Mouse (Mus musculus): ENCODE results near the gene Cenps. TPM values are rescaled to one million over a fixed set of nuclear protein-coding genes. Genes with fewer than 3 reads are reported as not detected.
A peak's percentile ranks its signal among the peaks of the same experiment; 100 is the strongest.

The Cenps gene
- polyA plus RNA-seq, 1 experiment from 2014 or later, result 35.1 TPM

DNA sequence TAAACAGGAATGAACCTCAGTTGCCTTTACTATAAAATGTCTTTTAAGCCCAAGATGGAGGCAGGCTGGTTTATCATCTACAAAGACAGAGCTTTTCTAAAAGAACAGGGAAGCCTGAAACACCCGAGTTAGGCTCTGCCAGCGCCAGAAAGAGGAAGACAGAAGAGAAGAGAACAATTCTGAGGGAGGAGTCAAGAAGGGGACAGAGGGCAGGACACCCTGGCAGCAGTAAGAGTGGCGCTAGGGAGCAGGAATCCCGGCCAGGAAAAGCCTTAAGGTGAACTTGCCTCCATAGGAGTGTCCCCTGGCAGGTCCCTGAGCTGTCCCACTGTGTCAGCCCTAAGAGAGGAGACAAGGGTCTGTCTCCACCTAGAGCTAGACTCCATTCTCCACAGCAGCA, 6.2 kb upstream of the Cenps start:
- Histone ChIP-seq H3K9me3 (ENCODE audit: control insufficient read depth, low read depth, low read length) (no peaks in the 10 kb centered on the region), H3K27ac (ENCODE audit: low read length) (no peak overlapping the region), H3K27me3 (ENCODE audit: control insufficient read depth, insufficient read depth, low read length) (no peaks in the 10 kb centered on the region), H3K36me3 (ENCODE audit: control insufficient read depth, insufficient read depth, low read length) (no peaks in the 10 kb centered on the region), H3K4me3 (ENCODE audit: low read depth, low read length) (no peak overlapping the region), H3K9ac (replicated peaks; ENCODE audit: low read depth, low read length) (no peak overlapping the region), H3K4me2 (replicated peaks; ENCODE audit: low read depth, low read length) (no peak overlapping the region), H3K4me1 (ENCODE audit: control insufficient read depth, insufficient read depth, low read length) (peaks cover 5% of the 10 kb centered on the region; the same call in 1 of the 2 replicates)
- WGBS, result 31% methylated on average over 4 of the region's 4 CpGs
- no peak for ATAC-seq (ENCODE audit: insufficient number of reproducible peaks, insufficient read depth, low FRiP score, low read depth)

DNA sequence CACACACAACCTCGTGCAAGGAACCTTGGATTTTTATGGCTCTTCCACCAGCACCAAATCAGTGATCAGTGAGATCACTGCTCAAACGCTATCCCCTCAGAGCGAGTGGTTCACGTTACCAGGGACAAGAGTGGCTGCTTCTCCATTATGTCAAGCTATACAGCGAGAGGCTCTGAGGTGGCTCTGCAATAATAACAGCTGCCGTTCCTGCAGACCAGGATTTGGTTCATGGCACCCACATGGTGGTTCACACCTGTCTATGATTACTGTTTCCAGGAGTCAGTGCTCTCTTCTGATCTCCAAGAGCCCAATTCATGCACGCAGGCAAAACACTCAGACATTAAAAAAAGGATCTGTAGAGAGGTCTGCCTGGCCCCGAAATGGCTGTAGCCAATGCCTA, 1.1 kb upstream of the Cenps start:
- Histone ChIP-seq H3K27ac (ENCODE audit: low read length) (no peak overlapping the region), H3K4me1 (ENCODE audit: control insufficient read depth, insufficient read depth, low read length) (0 out of 2 replicates have a peak, but pooled peaks cover 3% of the 10 kb centered on the region), H3K36me3 (ENCODE audit: control insufficient read depth, insufficient read depth, low read length) (no peaks in the 10 kb centered on the region), H3K4me3 (ENCODE audit: low read depth, low read length) (no peak overlapping the region), H3K4me2 (replicated peaks; ENCODE audit: low read depth, low read length) (no peak overlapping the region), H3K9ac (replicated peaks; ENCODE audit: low read depth, low read length) (no peak overlapping the region), H3K9me3 (ENCODE audit: control insufficient read depth, low read depth, low read length) (no peaks in the 10 kb centered on the region), H3K27me3 (ENCODE audit: control insufficient read depth, insufficient read depth, low read length) (no peaks in the 10 kb centered on the region)
- ATAC-seq (ENCODE audit: insufficient number of reproducible peaks, insufficient read depth, low FRiP score, low read depth), result no peak
- WGBS, result 79% methylated on average over 8 of the region's 8 CpGs

DNA sequence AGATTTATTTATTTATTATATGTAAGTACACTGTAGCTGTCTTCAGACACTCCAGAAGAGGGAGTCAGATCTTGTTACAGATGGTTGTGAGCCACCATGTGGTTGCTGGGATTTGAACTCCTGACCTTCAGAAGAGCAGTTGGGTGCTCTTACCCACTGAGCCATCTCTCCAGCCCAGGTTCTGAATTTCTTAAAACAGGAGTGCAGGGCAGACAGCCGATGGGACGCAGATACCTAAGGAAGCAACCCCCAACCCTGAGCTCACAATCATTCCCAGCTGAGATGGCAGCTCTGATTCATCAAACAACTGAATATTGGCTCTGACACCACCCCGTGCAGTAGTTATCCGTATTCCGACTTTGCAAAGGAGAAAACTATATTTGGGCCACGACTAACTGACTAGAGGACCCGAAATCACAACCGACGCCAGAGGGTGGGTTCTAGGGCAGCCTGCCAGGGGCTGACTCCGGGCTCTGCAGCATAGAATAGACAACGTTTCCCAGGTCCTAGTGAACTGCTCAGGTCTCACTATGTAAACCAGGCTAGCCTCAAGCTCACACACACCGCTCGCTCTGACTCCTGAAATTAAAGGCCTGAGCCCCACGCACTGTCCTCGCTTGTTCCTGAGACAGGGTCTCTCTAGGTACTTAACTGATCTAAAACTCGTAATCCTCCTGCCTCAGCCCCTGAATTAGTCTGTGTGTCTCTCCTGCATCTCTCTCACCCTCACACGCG, 1.1 kb downstream of the Cenps start:
- Histone ChIP-seq H3K9ac (replicated peaks; ENCODE audit: low read depth, low read length) (peak overlapping the region; percentile 57; the same call in 1 of the 2 replicates), H3K4me3 (ENCODE audit: low read depth, low read length) (peak overlapping the region; percentile 52), H3K27ac (ENCODE audit: low read length) (no peak overlapping the region), H3K4me2 (replicated peaks; ENCODE audit: low read depth, low read length) (peak overlapping the region; percentile 53), H3K27me3 (ENCODE audit: control insufficient read depth, insufficient read depth, low read length) (no peaks in the 10 kb centered on the region), H3K36me3 (ENCODE audit: control insufficient read depth, insufficient read depth, low read length) (no peaks in the 10 kb centered on the region; the same call in 1 of the 2 replicates), H3K9me3 (ENCODE audit: control insufficient read depth, low read depth, low read length) (no peaks in the 10 kb centered on the region), H3K4me1 (ENCODE audit: control insufficient read depth, insufficient read depth, low read length) (0 out of 2 replicates have a peak, but pooled peaks cover 3% of the 10 kb centered on the region)
- 66% methylated on average over 18 of the region's 18 CpGs for WGBS
- no peak for ATAC-seq (ENCODE audit: insufficient number of reproducible peaks, insufficient read depth, low FRiP score, low read depth)

DNA sequence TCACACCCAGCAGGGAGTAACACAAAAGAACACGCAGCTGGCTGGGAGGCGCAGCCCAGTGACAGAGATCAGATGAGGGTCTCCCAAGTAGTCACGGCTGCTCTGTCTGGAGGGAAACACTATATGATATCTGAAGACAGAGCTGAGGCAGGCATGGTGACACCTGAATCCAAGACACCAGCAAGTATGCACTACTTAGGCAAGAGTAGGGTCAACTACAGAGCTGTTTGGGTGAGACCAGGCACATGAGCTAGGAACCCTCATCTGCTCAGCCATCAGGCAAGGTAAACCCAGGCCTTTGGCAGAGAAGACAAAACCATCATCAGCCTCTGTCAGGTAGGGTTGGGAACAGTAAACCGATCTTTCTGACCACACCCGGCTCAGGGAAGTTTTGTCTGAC, 4.0 kb downstream of the Cenps start:
- WGBS, result 80% methylated on average over 5 of the region's 5 CpGs
- H3K4me1 ChIP-seq (ENCODE audit: control insufficient read depth, insufficient read depth, low read length), result 0 out of 2 replicates have a peak, but pooled peaks cover 3% of the 10 kb centered on the region

DNA sequence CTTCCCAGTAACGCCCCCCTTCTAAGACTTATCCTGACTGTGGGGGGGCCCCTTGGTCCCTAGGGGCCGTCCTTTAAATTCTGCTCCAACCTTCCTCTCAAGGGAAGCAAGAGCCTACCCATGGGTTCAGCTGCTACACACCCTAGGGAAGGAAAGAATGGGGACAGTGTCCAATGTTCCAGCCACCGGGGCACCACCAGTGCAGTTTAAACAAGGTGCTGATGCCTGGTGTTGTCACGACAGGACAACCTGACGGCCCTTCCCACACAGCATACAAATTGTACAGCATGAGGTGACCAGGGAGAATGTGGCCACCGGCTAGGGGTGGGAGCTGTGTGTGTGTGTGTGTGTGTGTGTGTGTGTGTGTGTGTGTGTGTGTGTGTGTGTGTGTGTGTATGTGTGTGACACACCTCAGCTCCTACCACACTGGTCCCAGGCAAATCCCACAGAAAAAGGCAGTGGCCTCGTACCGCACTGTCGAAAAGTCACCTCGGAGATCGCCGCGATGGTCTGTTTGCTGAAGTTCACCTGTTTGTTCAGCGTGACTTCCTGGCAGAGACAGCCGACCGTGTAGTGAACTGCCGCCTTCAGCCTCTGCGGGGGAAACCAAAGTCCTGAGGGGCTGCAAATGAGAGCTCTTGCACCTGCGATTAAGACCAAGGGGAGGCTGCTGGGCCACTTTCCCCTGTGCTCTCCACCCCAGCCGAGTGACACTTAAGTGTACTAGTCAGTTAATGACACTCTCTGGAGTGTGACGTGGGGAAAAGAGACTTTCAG, 5.5 kb downstream of the Cenps start:
- no peaks in the 10 kb centered on the region for H3K9me3 ChIP-seq (ENCODE audit: control insufficient read depth, low read depth, low read length)
- WGBS, result 68% methylated on average over 21 of the region's 21 CpGs
- no peaks in the 10 kb centered on the region for H3K27me3 ChIP-seq (ENCODE audit: control insufficient read depth, insufficient read depth, low read length)
- no peak overlapping the region for H3K4me2 ChIP-seq (replicated peaks; ENCODE audit: low read depth, low read length)
- H3K36me3 ChIP-seq (ENCODE audit: control insufficient read depth, insufficient read depth, low read length), result peaks cover 7% of the 10 kb centered on the region
- no peak overlapping the region for H3K9ac ChIP-seq (replicated peaks; ENCODE audit: low read depth, low read length)
- H3K4me3 ChIP-seq (ENCODE audit: low read depth, low read length), result no peak overlapping the region
- 0 out of 2 replicates have a peak, but pooled peaks cover 6% of the 10 kb centered on the region for H3K4me1 ChIP-seq (ENCODE audit: control insufficient read depth, insufficient read depth, low read length)
- ATAC-seq (ENCODE audit: insufficient number of reproducible peaks, insufficient read depth, low FRiP score, low read depth), result no peak
- H3K27ac ChIP-seq (ENCODE audit: low read length), result no peak overlapping the region

More for the DNA sequence above, 4.0 kb downstream of the Cenps start:
- ATAC-seq (ENCODE audit: insufficient number of reproducible peaks, insufficient read depth, low FRiP score, low read depth), result no peak
- H3K9me3 ChIP-seq (ENCODE audit: control insufficient read depth, low read depth, low read length), result no peaks in the 10 kb centered on the region
- no peak overlapping the region for H3K4me2 ChIP-seq (replicated peaks; ENCODE audit: low read depth, low read length)
- H3K36me3 ChIP-seq (ENCODE audit: control insufficient read depth, insufficient read depth, low read length), result peaks cover 7% of the 10 kb centered on the region
- H3K27me3 ChIP-seq (ENCODE audit: control insufficient read depth, insufficient read depth, low read length), result no peaks in the 10 kb centered on the region
- no peak overlapping the region; the same call in 1 of the 2 replicates for H3K9ac ChIP-seq (replicated peaks; ENCODE audit: low read depth, low read length)
- no peak overlapping the region for H3K4me3 ChIP-seq (ENCODE audit: low read depth, low read length)
- H3K27ac ChIP-seq (ENCODE audit: low read length), result no peak overlapping the region

DNA sequence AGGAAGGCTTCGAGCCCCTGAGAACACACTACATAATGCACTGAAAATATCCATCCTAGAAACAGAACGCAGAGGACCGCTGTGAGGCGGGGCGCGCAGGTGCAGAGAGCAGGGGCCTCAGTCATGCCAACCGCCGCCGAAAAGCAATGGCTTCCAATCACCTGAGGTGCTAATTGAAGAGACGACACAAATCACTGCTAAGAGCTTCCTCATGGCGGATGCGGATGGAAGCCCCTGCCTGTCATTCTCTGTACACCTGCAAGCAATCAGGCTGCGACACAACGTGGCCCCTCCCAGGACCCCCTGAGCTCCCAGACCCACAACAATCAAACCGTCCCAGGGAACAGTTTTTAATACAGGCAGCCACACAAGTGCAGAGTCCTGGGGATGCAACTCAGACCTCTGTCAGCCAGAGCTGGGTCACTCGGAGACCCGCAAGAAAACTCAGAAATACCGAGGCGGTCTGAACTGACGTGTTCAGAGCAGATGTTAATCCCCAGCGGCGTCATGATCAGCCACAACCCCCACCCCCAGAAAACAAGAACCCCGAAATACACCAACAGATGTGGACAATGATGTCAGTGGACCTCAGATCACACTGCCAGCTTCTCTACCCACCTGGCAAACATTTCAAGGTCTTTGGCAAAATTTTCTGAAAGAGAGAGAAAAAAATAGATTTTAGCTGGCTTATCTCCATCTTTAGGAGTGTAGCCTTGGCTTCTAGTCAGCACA, 6.2 kb downstream of the Cenps start:
- Histone ChIP-seq H3K4me2 (replicated peaks; ENCODE audit: low read depth, low read length) (no peak overlapping the region), H3K27ac (ENCODE audit: low read length) (no peak overlapping the region), H3K36me3 (ENCODE audit: control insufficient read depth, insufficient read depth, low read length) (peaks cover 7% of the 10 kb centered on the region), H3K4me1 (ENCODE audit: control insufficient read depth, insufficient read depth, low read length) (0 out of 2 replicates have a peak, but pooled peaks cover 4% of the 10 kb centered on the region), H3K27me3 (ENCODE audit: control insufficient read depth, insufficient read depth, low read length) (no peaks in the 10 kb centered on the region), H3K4me3 (ENCODE audit: low read depth, low read length) (no peak overlapping the region), H3K9ac (replicated peaks; ENCODE audit: low read depth, low read length) (no peak overlapping the region), H3K9me3 (ENCODE audit: control insufficient read depth, low read depth, low read length) (no peaks in the 10 kb centered on the region)
- no peak for ATAC-seq (ENCODE audit: insufficient number of reproducible peaks, insufficient read depth, low FRiP score, low read depth)
- WGBS, result 90% methylated on average over 23 of the region's 23 CpGs

DNA sequence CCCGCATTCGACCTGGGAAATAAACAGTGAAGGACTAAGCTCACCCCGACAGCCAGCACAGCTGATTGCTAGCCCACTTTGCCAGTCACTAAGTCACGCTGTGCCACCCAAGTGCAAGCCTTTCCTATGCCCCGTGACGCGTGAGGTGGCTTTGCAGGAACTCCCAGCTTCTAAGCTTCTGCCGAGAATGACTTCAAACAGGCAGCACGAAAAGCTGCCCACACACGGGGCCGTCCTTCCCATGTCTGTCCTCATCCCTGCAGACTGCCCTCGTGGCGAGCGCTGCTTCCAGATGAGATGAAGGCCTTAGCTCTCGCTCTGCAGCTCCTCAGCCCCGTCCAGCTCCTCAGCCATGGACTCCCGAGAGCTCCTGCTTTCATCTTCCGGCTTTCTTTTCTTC, 9.0 kb downstream of the Cenps start:
- Histone ChIP-seq H3K9ac (replicated peaks; ENCODE audit: low read depth, low read length) (no peak overlapping the region), H3K4me1 (ENCODE audit: control insufficient read depth, insufficient read depth, low read length) (0 out of 2 replicates have a peak, but pooled peaks cover 4% of the 10 kb centered on the region), H3K4me2 (replicated peaks; ENCODE audit: low read depth, low read length) (no peak overlapping the region), H3K27ac (ENCODE audit: low read length) (no peak overlapping the region), H3K36me3 (ENCODE audit: control insufficient read depth, insufficient read depth, low read length) (peaks cover 7% of the 10 kb centered on the region), H3K9me3 (ENCODE audit: control insufficient read depth, low read depth, low read length) (no peaks in the 10 kb centered on the region), H3K4me3 (ENCODE audit: low read depth, low read length) (no peak overlapping the region), H3K27me3 (ENCODE audit: control insufficient read depth, insufficient read depth, low read length) (no peaks in the 10 kb centered on the region)
- ATAC-seq (ENCODE audit: insufficient number of reproducible peaks, insufficient read depth, low FRiP score, low read depth), result no peak
- WGBS, result 52% methylated on average over 18 of the region's 18 CpGs

DNA sequence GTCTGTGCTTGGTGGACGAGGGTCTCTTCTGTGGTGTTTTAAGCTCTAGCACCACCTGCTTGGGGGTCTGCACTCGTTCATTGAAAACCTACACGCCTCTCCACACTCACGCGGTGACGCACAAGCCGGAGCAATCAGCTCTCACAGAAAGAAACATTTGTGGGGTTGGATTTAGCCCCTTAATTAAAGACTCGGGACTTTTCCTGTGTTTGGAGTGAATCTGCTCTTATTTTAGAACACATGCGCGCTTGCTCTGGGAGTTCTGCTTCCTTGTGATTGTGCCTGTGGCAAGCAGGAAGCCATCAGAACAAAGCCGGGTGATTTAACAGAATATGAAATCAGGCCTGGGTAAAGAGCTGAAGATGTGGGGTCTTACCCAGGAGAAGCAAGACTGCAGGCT, 10.8 kb downstream of the Cenps start, which contains the start of gene Cort:
Gene Cort (minus strand): TSS at position 101 of the 400 bp plus-strand sequence.
- Histone ChIP-seq H3K27ac (ENCODE audit: low read length) (peak within 1 kb of the TSS; percentile 22; the same call in 1 of the 2 replicates), H3K4me2 (replicated peaks; ENCODE audit: low read depth, low read length) (no peak within 1 kb of the TSS), H3K9me3 (ENCODE audit: control insufficient read depth, low read depth, low read length) (no peaks in the 10 kb centered on the region), H3K27me3 (ENCODE audit: control insufficient read depth, insufficient read depth, low read length) (no peaks in the 10 kb centered on the region), H3K4me1 (ENCODE audit: control insufficient read depth, insufficient read depth, low read length) (0 out of 2 replicates have a peak, but pooled peaks cover 4% of the 10 kb centered on the region), H3K4me3 (ENCODE audit: low read depth, low read length) (no peak within 1 kb of the TSS), H3K9ac (replicated peaks; ENCODE audit: low read depth, low read length) (no peak within 1 kb of the TSS), H3K36me3 (ENCODE audit: control insufficient read depth, insufficient read depth, low read length) (peaks cover 7% of the 10 kb centered on the region)
- ATAC-seq (ENCODE audit: insufficient number of reproducible peaks, insufficient read depth, low FRiP score, low read depth), result no peak
- 79% methylated on average over 11 of the region's 11 CpGs for WGBS

Measured in stomach, embryonic 14.5 days (tissue).